8 mouse cellular contexts compared by ENCODE assay signal in the genomic region with DNA sequence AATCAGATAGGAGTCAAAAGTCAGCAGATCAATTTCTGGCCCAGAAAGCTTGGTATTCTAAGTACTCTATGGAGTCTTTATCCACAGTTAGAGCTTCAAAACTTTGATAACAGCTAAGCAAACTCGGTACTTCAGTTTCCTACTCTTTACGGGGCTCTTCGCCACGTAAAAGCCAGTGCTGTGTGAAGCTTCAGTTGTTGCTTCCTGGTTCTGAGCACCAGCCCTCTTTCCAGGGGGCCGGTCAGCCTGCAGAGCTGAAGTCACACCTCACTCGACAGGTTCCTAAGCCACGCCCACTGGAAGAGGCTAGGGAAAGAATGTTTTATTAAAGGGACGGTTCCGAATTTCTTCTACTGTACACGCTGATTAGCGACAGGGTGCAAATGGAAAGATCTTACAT. TPM values are rescaled to one million over a fixed set of nuclear protein-coding genes. Genes with fewer than 3 reads are reported as not detected.
DNase-seq lines count a peak whose midpoint lies in the region; ATAC-seq and TF ChIP-seq lines count a peak whose summit lies in the region.

No protein-coding gene starts in this region.

- no peaks in the 10 kb centered on the region for H3K36me3 ChIP-seq in G1E (replicated peaks)
- no peaks in the 10 kb centered on the region for H3K36me3 ChIP-seq in limb, embryonic 12.5 days
- no peaks in the 10 kb centered on the region for H3K36me3 ChIP-seq in forebrain, embryonic 16.5 days (ENCODE audit: control insufficient read depth, insufficient read depth)

- ATAC-seq in G1E (ENCODE audit: extremely low read depth, insufficient number of reproducible peaks, low FRiP score, poor library complexity, severe bottlenecking) = peak; percentile 80
- no peak; the same call in 1 of the 2 replicates for ATAC-seq in limb, embryonic 12.5 days (ENCODE audit: insufficient number of reproducible peaks, insufficient read depth, low FRiP score, low TSS enrichment, low read depth)
- ATAC-seq in forebrain, embryonic 16.5 days = no peak

- peak overlapping the region; percentile 52 for H3K4me3 ChIP-seq in G1E (ENCODE audit: low read depth, low read length)
- peak overlapping the region; percentile 27 for H3K4me3 ChIP-seq in limb, embryonic 12.5 days (replicated peaks)
- H3K4me3 ChIP-seq in forebrain, embryonic 16.5 days (replicated peaks; ENCODE audit: low read length) = no peak overlapping the region

- no peak overlapping the region for H3K27ac ChIP-seq in limb, embryonic 12.5 days
- H3K27ac ChIP-seq in forebrain, embryonic 16.5 days (ENCODE audit: low read length) = no peak overlapping the region

- intact Hi-C loops in heart, postnatal 14 days (cut with DNase I) = no loop called here

- peaks cover 18% of the 10 kb centered on the region for H3K4me1 ChIP-seq in G1E (ENCODE audit: insufficient read depth, low read depth, low read length)
- no peaks in the 10 kb centered on the region for H3K4me1 ChIP-seq in limb, embryonic 12.5 days (replicated peaks)
- H3K4me1 ChIP-seq in forebrain, embryonic 16.5 days (replicated peaks; ENCODE audit: control insufficient read depth, insufficient read depth, low read length) = no peaks in the 10 kb centered on the region

- H3K9ac ChIP-seq in limb, embryonic 12.5 days (replicated peaks) = no peak overlapping the region
- no peak overlapping the region for H3K9ac ChIP-seq in forebrain, embryonic 16.5 days (replicated peaks; ENCODE audit: low read depth, low read length)

- WGBS in limb, embryonic 12.5 days = 6% methylated on average over 11 of the region's 11 CpGs
- WGBS in forebrain, embryonic 16.5 days = 24% methylated on average over 11 of the region's 11 CpGs

- H3K27me3 ChIP-seq in G1E (ENCODE audit: insufficient read depth, low read length) = no peaks in the 10 kb centered on the region
- no peaks in the 10 kb centered on the region for H3K27me3 ChIP-seq in limb, embryonic 12.5 days
- no peaks in the 10 kb centered on the region for H3K27me3 ChIP-seq in forebrain, embryonic 16.5 days (replicated peaks; ENCODE audit: control insufficient read depth, insufficient read depth, low read length)

- TF ChIP-seq CTCF in G1E (IDR thresholded peaks at IDR 0.05; ENCODE audit: low read depth, low read length) = no peak

- peak overlapping the region; percentile 50 for H3K4me2 ChIP-seq in limb, embryonic 12.5 days
- H3K4me2 ChIP-seq in forebrain, embryonic 16.5 days (ENCODE audit: low read length) = no peak overlapping the region

- H3K9me3 ChIP-seq in G1E (replicated peaks) = no peaks in the 10 kb centered on the region
- no peaks in the 10 kb centered on the region for H3K9me3 ChIP-seq in limb, embryonic 12.5 days
- H3K9me3 ChIP-seq in forebrain, embryonic 16.5 days (ENCODE audit: control insufficient read depth, low read length) = no peaks in the 10 kb centered on the region

- DNase-seq in G1E (ENCODE audit: low spot score) = peak; percentile 53
- peak; percentile 51 for DNase-seq in c-Kit-positive CD71-positive TER-119-positive erythroid progenitor cells, embryonic 14.5 days (ENCODE audit: low spot score)
- peak; percentile 8 to 28 for DNase-seq in heart, postnatal 14 days
- peak; percentile 66 for DNase-seq in naive thymus-derived CD4-positive, alpha-beta T cell, adult 2 months (ENCODE audit: low read depth)
- DNase-seq in urinary bladder, postnatal 14 days (ENCODE audit: low spot score) = peak; percentile 84
- no peak for DNase-seq in right cerebral cortex, postnatal 4 days

RNA-seq across cellular contexts. Expression of a gene that starts 36.6 kb away (rescaled TPM):
- total RNA-seq in G1E (2014; fragmentation: Nextera tagmentation) (0.90 TPM in 1 of 2 replicates, not detected in the other), G1E (2017) (0.52 and 0.55 TPM in 2 replicates)
- 0.11 and 0.21 TPM in 2 replicates for polyA plus RNA-seq in G1E (2012)
- under 1 TPM; 0.49 to 0.57 TPM for total RNA-seq in heart, postnatal 14 days (2021)
- polyA plus RNA-seq in limb, embryonic 12.5 days (2016; fragmentation: Nextera tagmentation; extraction: Ambion mirVana) = 0.77 and 0.83 TPM in 2 replicates
- 4.6 and 4.7 TPM in 2 replicates for polyA plus RNA-seq in forebrain, embryonic 16.5 days (2015; fragmentation: Nextera tagmentation; extraction: Ambion mirVana)

RNA-seq across cellular contexts. Expression of a gene that starts 47.0 kb away (rescaled TPM):
- total RNA-seq in G1E (2014; fragmentation: Nextera tagmentation) (1.4 and 1.7 TPM in 2 replicates), G1E (2017) (8.4 and 11.2 TPM in 2 replicates)
- 0.08 and 0.10 TPM in 2 replicates for polyA plus RNA-seq in G1E (2012)
- under 1 TPM; 0.54 to 0.69 TPM for total RNA-seq in heart, postnatal 14 days (2021)
- polyA plus RNA-seq in limb, embryonic 12.5 days (2016; fragmentation: Nextera tagmentation; extraction: Ambion mirVana) = 6.4 and 7.3 TPM in 2 replicates
- 2.5 and 3.7 TPM in 2 replicates for polyA plus RNA-seq in forebrain, embryonic 16.5 days (2015; fragmentation: Nextera tagmentation; extraction: Ambion mirVana)
